In the genomic region with DNA sequence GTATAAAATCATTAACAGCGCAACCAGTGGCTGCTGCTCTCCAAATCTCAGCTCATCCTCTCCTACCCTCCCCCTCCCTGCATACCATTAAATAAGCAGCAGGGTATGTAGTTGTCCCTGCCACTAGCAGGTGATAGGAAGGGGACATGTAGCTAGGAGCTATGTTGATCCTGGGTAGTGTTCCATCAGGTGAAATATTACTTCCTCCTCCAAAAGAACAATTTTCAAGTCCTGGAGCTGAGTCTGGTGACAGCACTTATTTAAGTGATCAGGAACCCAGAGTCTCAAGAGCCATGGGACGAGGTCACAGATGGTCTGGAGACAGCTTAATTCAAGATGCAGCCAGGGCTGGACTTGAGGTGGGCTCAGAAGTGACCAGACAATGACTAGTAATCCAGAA, we compare ENCODE assay signal across 11 mouse cellular contexts. TPM values are rescaled to one million over a fixed set of nuclear protein-coding genes. Genes with fewer than 3 reads are reported as not detected.
DNase-seq lines count a peak whose midpoint lies in the region; ATAC-seq lines count a peak whose summit lies in the region.
"Had no signal": no experiment of that assay in that cellular context is flagged by ENCODE, and none has a peak within 500 bp of the region (broad histone marks: within the 10 kb centered on the region; RNA-seq: fewer than 3 reads in every experiment).

No protein-coding gene starts in this region.

- no peak overlapping the region for H3K9ac ChIP-seq in liver, embryonic 11.5 days (ENCODE audit: low read depth, low read length)
- no peak overlapping the region for H3K9ac ChIP-seq in intestine, embryonic 15.5 days
- H3K9ac ChIP-seq: hindbrain, embryonic 15.5 days; midbrain, embryonic 12.5 days had no signal

- H3K4me2 ChIP-seq in liver, embryonic 11.5 days = no peak overlapping the region
- H3K4me2 ChIP-seq in intestine, embryonic 15.5 days (replicated peaks) = no peak overlapping the region
- H3K4me2 ChIP-seq: hindbrain, embryonic 15.5 days; midbrain, embryonic 12.5 days had no signal

- H3K4me1 ChIP-seq in liver, embryonic 11.5 days (replicated peaks; ENCODE audit: control insufficient read depth, insufficient read depth, low read length) = no peaks in the 10 kb centered on the region
- H3K4me1 ChIP-seq in intestine, embryonic 15.5 days (replicated peaks) = no peaks in the 10 kb centered on the region
- H3K4me1 ChIP-seq: hindbrain, embryonic 15.5 days; midbrain, embryonic 12.5 days had no signal

- intact Hi-C loops in gastrocnemius, postnatal 14 days (cut with DNase I; ENCODE audit: low total_unique reads) = no loop called here

- no peak overlapping the region for H3K4me3 ChIP-seq in liver, embryonic 11.5 days (ENCODE audit: low read depth, low read length)
- no peak overlapping the region for H3K4me3 ChIP-seq in intestine, embryonic 15.5 days (replicated peaks)
- H3K4me3 ChIP-seq: hindbrain, embryonic 15.5 days; midbrain, embryonic 12.5 days had no signal

- 87% methylated on average over 2 of the region's 2 CpGs for WGBS in liver, embryonic 11.5 days
- 90% methylated on average over 2 of the region's 2 CpGs for WGBS in intestine, embryonic 15.5 days

- no peak for ATAC-seq in monocyte, adult 5-6 weeks (replicated peaks; ENCODE audit: insufficient number of reproducible peaks, low FRiP score, low TSS enrichment, poor library complexity, severe bottlenecking)
- ATAC-seq in liver, embryonic 11.5 days (replicated peaks; ENCODE audit: low FRiP score) = no peak
- ATAC-seq in intestine, embryonic 15.5 days = no peak

- peaks cover 13% of the 10 kb centered on the region; the same call in 1 of the 2 replicates for H3K36me3 ChIP-seq in liver, embryonic 11.5 days (ENCODE audit: control insufficient read depth, insufficient read depth, low read length)
- peaks cover 27% of the 10 kb centered on the region; the same call in 1 of the 2 replicates for H3K36me3 ChIP-seq in intestine, embryonic 15.5 days

- no peak overlapping the region for H3K27ac ChIP-seq in liver, embryonic 11.5 days (ENCODE audit: low read depth, low read length)
- no peak overlapping the region for H3K27ac ChIP-seq in intestine, embryonic 15.5 days
- H3K27ac ChIP-seq: hindbrain, embryonic 15.5 days; midbrain, embryonic 12.5 days had no signal

- no peaks in the 10 kb centered on the region for H3K27me3 ChIP-seq in liver, embryonic 11.5 days (replicated peaks; ENCODE audit: control insufficient read depth, insufficient read depth, low read length)
- no peaks in the 10 kb centered on the region for H3K27me3 ChIP-seq in intestine, embryonic 15.5 days (replicated peaks)
- H3K27me3 ChIP-seq: hindbrain, embryonic 15.5 days; midbrain, embryonic 12.5 days had no signal

- peak; percentile 100 for DNase-seq in monocyte, adult 2 months (ENCODE audit: low read depth in 1 of 2, low spot score in 2 of 2)
- peak; percentile 100 for DNase-seq in gastrocnemius, postnatal 14 days
- DNase-seq in layer of hippocampus, adult 9-11 months = peak; percentile 100
- DNase-seq in ovary, postnatal 10 days (ENCODE audit: low spot score) = peak; percentile 100
- DNase-seq in urinary bladder, adult 2 months (ENCODE audit: low spot score) = peak; percentile 100
- DNase-seq in liver, embryonic 11.5 days (ENCODE audit: low spot score) = no peak

- H3K9me3 ChIP-seq in liver, embryonic 11.5 days (ENCODE audit: control insufficient read depth, low read length) = no peaks in the 10 kb centered on the region
- H3K9me3 ChIP-seq in intestine, embryonic 15.5 days = no peaks in the 10 kb centered on the region
- H3K9me3 ChIP-seq: hindbrain, embryonic 15.5 days; midbrain, embryonic 12.5 days had no signal

RNA-seq across cellular contexts. Expression of a gene that starts 10.2 kb away (rescaled TPM):
- 33.2 to 55.3 TPM (median 34.4 TPM) in 3 replicates for total RNA-seq in monocyte, adult 5-6 weeks (2017)
- 100 to 1,000 TPM; 182 TPM for total RNA-seq in gastrocnemius, postnatal 14 days (2021)
- polyA plus RNA-seq in urinary bladder, adult 2 months (2012; rRNA removed) = 119 and 162 TPM in 2 replicates
- polyA plus RNA-seq in liver, embryonic 11.5 days (2014; fragmentation: Nextera tagmentation; extraction: Ambion mirVana) = 134 and 153 TPM in 2 replicates
- 187 and 218 TPM in 2 replicates for polyA plus RNA-seq in intestine, embryonic 15.5 days (2015; fragmentation: Nextera tagmentation; extraction: Ambion mirVana)

RNA-seq across cellular contexts. Expression of a gene that starts 18.3 kb away (rescaled TPM):
- total RNA-seq in monocyte, adult 5-6 weeks (2017) = 0.75 to 3.8 TPM in 2 of 3 replicates, not detected in the other
- total RNA-seq in gastrocnemius, postnatal 14 days (2021) = 100 to 1,000 TPM; 487 to 557 TPM
- polyA plus RNA-seq in urinary bladder, adult 2 months (2012; rRNA removed) = 11.7 and 14.9 TPM in 2 replicates
- polyA plus RNA-seq in liver, embryonic 11.5 days (2014; fragmentation: Nextera tagmentation; extraction: Ambion mirVana) = 3.4 and 4.3 TPM in 2 replicates
- 11.6 and 15.5 TPM in 2 replicates for polyA plus RNA-seq in intestine, embryonic 15.5 days (2015; fragmentation: Nextera tagmentation; extraction: Ambion mirVana)

RNA-seq across cellular contexts. Expression of a gene that starts 30.3 kb away (rescaled TPM):
- total RNA-seq in monocyte, adult 5-6 weeks (2017) = 11.3 TPM in 1 of 3 replicates, not detected in the others
- 1 to 10 TPM; 1.7 to 1.9 TPM for total RNA-seq in gastrocnemius, postnatal 14 days (2021)
- 0.52 TPM in 1 of 2 replicates, not detected in the other for polyA plus RNA-seq in urinary bladder, adult 2 months (2012; rRNA removed)
- polyA plus RNA-seq in liver, embryonic 11.5 days (2014; fragmentation: Nextera tagmentation; extraction: Ambion mirVana) = not detected in 2 replicates
- not detected in 2 replicates for polyA plus RNA-seq in intestine, embryonic 15.5 days (2015; fragmentation: Nextera tagmentation; extraction: Ambion mirVana)
- polyA plus RNA-seq: hindbrain, embryonic 15.5 days; midbrain, embryonic 12.5 days; testis, adult 2 months had no signal

RNA-seq across cellular contexts. Expression of a gene that starts 33.7 kb away (rescaled TPM):
- total RNA-seq in monocyte, adult 5-6 weeks (2017) = 24.4 to 29.5 TPM (median 24.5 TPM) in 3 replicates
- total RNA-seq in gastrocnemius, postnatal 14 days (2021) = 10 to 100 TPM in 1 of 2 experiments, 1 to 10 TPM in 1; 9.4 to 11.5 TPM
- polyA plus RNA-seq in urinary bladder, adult 2 months (2012; rRNA removed) = 20.4 and 20.5 TPM in 2 replicates
- polyA plus RNA-seq in liver, embryonic 11.5 days (2014; fragmentation: Nextera tagmentation; extraction: Ambion mirVana) = 26.7 and 28.5 TPM in 2 replicates
- polyA plus RNA-seq in intestine, embryonic 15.5 days (2015; fragmentation: Nextera tagmentation; extraction: Ambion mirVana) = 23.5 and 34.0 TPM in 2 replicates

RNA-seq across cellular contexts. Expression of a gene that starts 37.1 kb away (rescaled TPM):
- total RNA-seq in monocyte, adult 5-6 weeks (2017) = 56.2 to 67.9 TPM (median 57.5 TPM) in 3 replicates
- 10 to 100 TPM; 10.4 to 10.6 TPM for total RNA-seq in gastrocnemius, postnatal 14 days (2021)
- 35.4 and 43.3 TPM in 2 replicates for polyA plus RNA-seq in urinary bladder, adult 2 months (2012; rRNA removed)
- polyA plus RNA-seq in liver, embryonic 11.5 days (2014; fragmentation: Nextera tagmentation; extraction: Ambion mirVana) = 32.3 and 34.7 TPM in 2 replicates
- polyA plus RNA-seq in intestine, embryonic 15.5 days (2015; fragmentation: Nextera tagmentation; extraction: Ambion mirVana) = 48.1 and 49.5 TPM in 2 replicates
